Mouse (Mus musculus): ENCODE measurements around the gene C1qa. TPM values are rescaled to one million over a fixed set of nuclear protein-coding genes. Genes with fewer than 3 reads are reported as not detected.

The C1qa gene
- total RNA-seq, 4 experiments from 2014 or later = 65.2 to 96.6 (median 77.6) TPM

DNA sequence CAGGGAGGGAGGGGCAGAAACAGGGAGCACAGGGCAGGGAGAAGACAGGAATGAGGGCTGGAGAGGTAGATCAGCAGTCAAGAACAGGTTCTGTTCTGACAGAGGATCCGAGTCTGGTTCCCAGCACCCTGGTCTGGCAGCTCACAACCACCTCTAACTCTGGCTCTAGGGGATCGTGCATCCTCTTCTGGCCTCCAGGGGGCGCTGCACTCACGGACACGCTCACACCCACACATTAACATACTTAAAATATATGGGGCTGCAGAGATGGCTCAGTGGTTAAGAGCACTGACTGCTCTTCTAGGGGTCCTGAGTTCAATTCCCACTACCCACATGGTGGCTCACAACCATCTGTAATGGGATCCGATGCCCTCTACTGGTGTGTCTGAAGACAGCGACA lies 38.6 kb downstream of the C1qa start:
- DNase-seq = no peak

DNA sequence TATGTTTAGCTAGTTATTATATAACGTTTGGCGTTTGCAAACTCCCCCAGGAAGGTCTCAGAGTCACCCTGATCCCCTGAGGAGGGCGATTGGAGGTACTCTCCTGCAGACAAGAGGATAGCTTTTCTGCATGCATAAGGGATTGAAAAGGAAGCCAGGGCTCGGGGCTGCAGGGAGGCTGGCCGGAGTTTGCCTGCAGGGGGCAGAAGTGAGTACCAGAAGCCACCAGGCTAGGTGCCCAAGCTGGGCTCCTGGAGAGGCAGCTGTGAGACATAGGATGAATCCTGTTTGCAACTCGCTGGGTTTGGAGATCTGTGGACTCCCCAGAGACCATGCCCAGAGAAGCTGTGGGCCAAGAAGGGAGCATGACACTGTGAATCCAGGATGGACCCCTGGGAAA lies 43.5 kb downstream of the C1qa start:
- DNase-seq = no peak

DNA sequence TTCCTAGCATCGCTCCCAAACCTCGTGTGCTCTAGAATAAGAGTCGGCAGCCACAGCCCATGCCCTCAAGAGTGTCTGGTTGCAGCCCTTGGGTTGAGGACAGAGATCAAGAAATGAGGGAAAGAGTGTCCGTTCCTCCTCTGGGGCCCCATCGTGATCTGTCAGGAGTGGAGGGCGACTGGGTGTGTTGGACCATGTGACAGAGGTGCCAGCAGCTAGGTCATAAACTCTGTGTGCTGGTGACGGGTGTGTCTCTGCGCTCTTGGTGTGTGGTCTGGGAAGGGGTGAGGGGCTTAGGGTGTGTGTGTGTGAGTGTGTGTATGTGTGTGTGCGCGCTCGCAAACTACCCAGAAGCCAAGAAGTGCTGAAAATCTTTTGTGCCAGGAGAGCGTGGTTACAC lies 45.6 kb downstream of the C1qa start:
- no peak for DNase-seq

DNA sequence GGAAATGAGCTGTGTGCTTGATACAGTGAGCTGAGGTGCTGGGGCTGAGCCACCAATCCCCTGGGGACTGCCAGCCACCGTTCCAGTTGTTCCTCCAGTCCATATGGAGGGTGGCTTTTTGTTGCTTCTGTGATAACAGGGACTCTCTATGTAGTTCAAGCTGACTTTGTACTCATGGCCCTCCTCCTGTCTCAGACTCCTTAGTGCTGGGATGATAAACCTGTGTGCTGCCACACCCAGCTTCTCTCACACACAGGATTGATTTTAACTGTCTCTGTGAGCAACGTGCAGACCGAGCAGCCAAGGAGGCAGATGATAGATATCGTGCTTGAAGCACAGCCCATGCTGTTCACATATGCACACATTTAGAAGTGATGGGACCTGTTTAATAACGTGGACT lies 46.5 kb downstream of the C1qa start:
- DNase-seq = no peak

DNA sequence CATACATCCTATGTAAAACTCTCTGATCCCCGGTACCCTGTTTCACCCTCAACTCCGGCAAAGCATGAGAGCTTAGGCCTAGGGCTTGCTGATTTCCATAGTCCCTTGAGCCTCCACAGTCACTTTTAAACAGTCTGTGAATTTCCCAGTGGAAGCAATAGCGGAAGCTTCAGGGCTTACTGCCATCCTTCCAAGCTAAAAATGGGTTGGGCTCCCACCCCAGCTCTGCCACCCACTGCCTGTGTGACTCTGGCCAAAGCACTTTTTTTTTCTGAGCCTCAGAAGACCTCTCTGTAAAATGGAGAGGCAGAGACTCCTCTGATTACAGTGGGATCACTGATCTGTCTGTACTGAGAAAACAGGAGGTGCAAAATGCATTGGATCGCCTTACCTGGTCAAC lies 50.0 kb downstream of the C1qa start:
- no peak for DNase-seq

DNA sequence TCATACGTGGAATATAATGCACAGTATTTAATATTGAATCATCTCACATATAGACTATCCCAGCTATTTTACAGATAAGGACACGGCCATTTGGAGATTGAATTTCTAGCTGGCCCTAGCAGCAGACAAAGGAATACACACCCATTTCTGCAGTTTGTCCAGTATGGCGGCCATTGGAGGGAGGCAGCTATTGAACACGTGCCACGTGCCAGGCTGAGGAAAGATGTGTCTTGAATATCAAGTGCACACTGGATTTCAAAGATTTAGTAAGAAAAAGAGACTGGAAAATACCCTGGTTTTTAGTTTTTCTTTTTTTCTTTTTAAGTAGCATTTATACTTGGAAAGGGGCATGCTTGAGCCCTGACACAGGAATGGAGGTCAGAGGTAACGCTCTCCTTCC lies 51.4 kb downstream of the C1qa start:
- no peak for DNase-seq

Other genes with a start within 250 kb of the C1qa start
- gene Ephb2, start 62.8 kb downstream of the C1qa start, total RNA-seq (2022) = 10 to 100 TPM; 20.6 to 36.8 (median 29.4) TPM
- 100 to 1,000 TPM in 2 of 4 experiments, 10 to 100 TPM in 2; 63.2 to 103 (median 86.1) TPM for gene C1qb, start 12.6 kb downstream of the C1qa start, total RNA-seq (2022)
- 10 to 100 TPM; 45.8 to 82.2 (median 63.4) TPM for gene C1qc, start 5.7 kb downstream of the C1qa start, total RNA-seq (2022)
- gene Epha8, start 58.0 kb upstream of the C1qa start, total RNA-seq (2022) = under 1 TPM; 0.23 to 0.86 (median 0.59) TPM
- 10 to 100 TPM in 3 of 4 experiments, 1 to 10 TPM in 1; 8.0 to 16.0 (median 15.5) TPM for gene Zbtb40, start 150.0 kb upstream of the C1qa start, total RNA-seq (2022)

All from adrenal gland, adult 8-10 months (tissue).